Mouse (Mus musculus): Measurements from ENCODE around the gene Kansl1. TPM values are rescaled to one million over a fixed set of nuclear protein-coding genes. Genes with fewer than 3 reads are reported as not detected.

Gene Kansl1
- polyA plus RNA-seq, 1 experiment from 2014 or later = 22.1 TPM

DNA sequence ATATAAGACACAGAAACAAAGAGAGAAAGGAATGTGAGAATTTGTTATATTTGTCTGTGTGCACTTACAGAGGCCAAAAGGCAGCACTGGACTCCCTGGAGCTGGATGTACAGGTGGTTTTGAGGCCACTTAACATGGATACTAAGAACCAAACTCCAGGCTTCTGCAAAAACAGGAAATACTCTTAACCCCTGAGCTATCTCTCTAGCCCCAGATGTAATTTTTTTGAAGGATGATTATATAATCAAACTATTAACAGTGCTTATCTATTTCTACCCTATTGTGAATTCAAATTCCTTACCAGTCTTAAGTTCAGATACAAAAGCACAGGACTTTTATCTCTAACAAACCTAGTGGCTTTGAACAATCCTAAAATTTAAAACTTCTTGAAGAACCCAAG is 32.9 kb downstream of the Kansl1 start:
- Histone ChIP-seq H3K36me3 (no peaks in the 10 kb centered on the region), H3K27me3 (no peaks in the 10 kb centered on the region), H3K4me3 (no peak overlapping the region), H3K27ac (no peak overlapping the region), H3K4me1 (peaks cover 8% of the 10 kb centered on the region), H3K9ac (no peak overlapping the region), H3K4me2 (no peak overlapping the region), H3K9me3 (no peaks in the 10 kb centered on the region)
- ATAC-seq (ENCODE audit: insufficient number of reproducible peaks, low FRiP score, low TSS enrichment, low read depth) = no peak

DNA sequence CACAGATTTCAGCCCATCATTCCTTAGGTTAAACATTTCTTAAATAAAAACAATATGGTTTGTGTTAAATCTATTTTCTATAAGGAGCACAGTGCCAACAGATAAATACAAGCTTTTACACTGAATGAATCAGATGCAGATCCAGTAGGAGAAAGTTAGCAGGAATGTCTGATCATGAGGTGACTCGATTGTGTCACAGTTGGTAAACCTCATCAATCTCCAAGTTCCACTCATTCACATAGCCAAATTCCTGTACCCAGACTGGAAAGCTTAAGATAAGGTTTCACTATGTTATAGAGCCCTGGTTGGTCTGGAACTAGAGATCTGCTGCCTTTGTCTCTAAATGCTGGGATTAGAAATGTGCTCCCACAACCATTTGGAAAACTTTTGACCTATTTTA is 33.5 kb downstream of the Kansl1 start:
- H3K9ac ChIP-seq = no peak overlapping the region
- 52% methylated on average over 1 of the region's 1 CpGs for WGBS
- no peak for ATAC-seq (ENCODE audit: insufficient number of reproducible peaks, low FRiP score, low TSS enrichment, low read depth)
- no peak overlapping the region for H3K4me3 ChIP-seq
- no peaks in the 10 kb centered on the region for H3K27me3 ChIP-seq
- H3K36me3 ChIP-seq = no peaks in the 10 kb centered on the region
- H3K4me1 ChIP-seq = peaks cover 6% of the 10 kb centered on the region
- H3K4me2 ChIP-seq = no peak overlapping the region
- H3K9me3 ChIP-seq = no peaks in the 10 kb centered on the region
- H3K27ac ChIP-seq = no peak overlapping the region

DNA sequence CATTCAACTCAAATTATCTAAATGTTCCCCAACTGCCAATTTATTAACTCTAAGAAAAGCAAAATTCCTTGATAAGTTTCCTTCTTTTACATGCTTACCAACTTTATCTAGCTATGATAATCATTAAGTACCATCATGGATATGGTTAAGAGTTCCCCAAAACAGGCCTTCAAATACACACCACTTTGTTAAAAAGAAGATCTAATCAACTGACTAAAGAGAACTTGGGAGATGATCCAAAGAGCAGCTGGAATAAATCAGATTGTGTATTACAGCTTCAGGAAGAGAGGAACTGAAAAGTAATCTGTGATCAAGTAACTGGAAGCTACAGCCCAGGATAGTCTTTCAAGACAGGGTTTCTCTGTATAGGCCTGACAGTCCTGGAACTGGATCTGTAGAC is 36.4 kb downstream of the Kansl1 start:
- Histone ChIP-seq H3K4me3 (no peak overlapping the region), H3K9ac (no peak overlapping the region), H3K27ac (no peak overlapping the region), H3K4me1 (peaks cover 5% of the 10 kb centered on the region), H3K27me3 (no peaks in the 10 kb centered on the region), H3K9me3 (no peaks in the 10 kb centered on the region), H3K4me2 (no peak overlapping the region), H3K36me3 (no peaks in the 10 kb centered on the region)
- ATAC-seq (ENCODE audit: insufficient number of reproducible peaks, low FRiP score, low TSS enrichment, low read depth) = no peak

DNA sequence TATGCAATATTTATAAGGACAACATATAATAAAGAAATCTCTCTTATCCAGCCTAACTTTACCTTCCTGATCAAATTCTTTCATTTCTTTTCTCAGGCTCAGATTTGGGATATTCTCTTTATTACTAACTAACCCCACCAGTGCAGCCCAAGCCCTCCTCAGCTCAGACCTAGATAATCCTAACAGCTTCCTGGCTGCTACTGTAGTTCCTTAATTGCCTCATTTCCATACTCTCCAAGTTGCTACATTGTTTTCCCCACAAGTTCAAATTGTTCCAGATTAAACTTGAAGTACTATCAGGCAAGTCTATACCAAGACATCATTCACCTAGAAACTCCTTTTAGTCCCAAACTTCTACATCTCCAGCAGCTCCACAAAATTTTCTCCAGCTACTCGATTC is 36.9 kb downstream of the Kansl1 start:
- Histone ChIP-seq H3K9ac (no peak overlapping the region), H3K4me1 (peaks cover 2% of the 10 kb centered on the region; the same call in 1 of the 2 replicates), H3K4me2 (no peak overlapping the region), H3K4me3 (no peak overlapping the region), H3K9me3 (no peaks in the 10 kb centered on the region), H3K27ac (no peak overlapping the region), H3K27me3 (no peaks in the 10 kb centered on the region), H3K36me3 (no peaks in the 10 kb centered on the region)
- WGBS = 87% methylated on average over 1 of the region's 1 CpGs
- ATAC-seq (ENCODE audit: insufficient number of reproducible peaks, low FRiP score, low TSS enrichment, low read depth) = no peak

DNA sequence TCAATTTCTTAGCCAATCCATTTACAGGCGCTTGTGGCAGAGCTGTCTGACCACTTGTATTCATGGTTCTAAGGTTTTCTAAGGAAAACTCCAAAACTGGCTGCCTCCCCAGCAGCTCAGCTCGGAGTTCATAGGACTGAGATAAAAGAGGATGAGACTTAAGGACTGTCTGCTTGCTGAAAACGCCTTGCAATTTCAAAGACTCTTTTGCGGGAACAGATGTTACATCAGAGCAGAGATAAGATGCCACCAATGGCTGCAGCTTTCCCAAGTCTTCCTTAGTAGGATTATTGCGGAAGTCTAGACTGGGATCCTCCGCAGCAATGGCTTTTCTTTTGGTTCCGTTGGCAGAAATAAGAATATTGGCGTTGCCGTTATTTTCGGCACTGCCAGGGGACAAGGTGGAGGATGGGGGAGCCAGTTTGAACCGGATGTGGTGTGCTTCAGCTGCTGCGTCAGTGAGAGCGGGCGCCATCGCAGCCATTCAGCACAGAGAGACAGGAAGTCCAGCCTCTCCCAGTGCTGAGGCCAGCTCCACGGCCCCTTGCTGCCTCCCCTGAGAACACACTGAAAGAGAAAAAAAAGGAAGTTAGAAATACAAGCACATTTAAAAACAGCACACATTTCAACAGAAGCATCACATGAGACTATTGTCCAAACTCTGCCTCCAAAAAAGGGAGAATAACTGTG is 43.8 kb downstream of the Kansl1 start:
- Histone ChIP-seq H3K4me3 (no peak overlapping the region), H3K9me3 (no peaks in the 10 kb centered on the region), H3K27me3 (no peaks in the 10 kb centered on the region), H3K9ac (no peak overlapping the region), H3K27ac (no peak overlapping the region), H3K4me2 (no peak overlapping the region), H3K4me1 (no peaks in the 10 kb centered on the region), H3K36me3 (peaks cover 20% of the 10 kb centered on the region)
- WGBS = 85% methylated on average over 16 of the region's 16 CpGs
- no peak for ATAC-seq (ENCODE audit: insufficient number of reproducible peaks, low FRiP score, low TSS enrichment, low read depth)

DNA sequence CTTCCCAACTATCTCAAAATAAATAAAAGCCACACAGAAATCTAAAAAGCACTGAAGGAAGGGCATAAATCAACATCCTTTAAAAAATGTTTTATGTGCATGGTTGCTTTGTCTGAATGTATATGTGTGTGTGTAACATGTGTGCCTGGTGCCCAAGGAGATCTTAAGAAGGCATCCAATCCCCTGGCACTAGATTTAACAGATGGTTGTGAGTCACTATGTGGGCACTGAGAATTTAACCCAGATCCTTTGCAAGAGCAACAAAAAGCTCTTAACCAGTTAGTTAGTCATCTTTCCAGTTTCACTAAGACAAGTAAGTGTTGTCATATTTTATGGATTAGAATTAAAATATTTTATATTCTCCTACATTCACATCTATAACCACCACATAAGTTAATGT is 56.4 kb downstream of the Kansl1 start:
- H3K4me1 ChIP-seq = no peaks in the 10 kb centered on the region
- H3K36me3 ChIP-seq = peaks cover 25% of the 10 kb centered on the region
- no peaks in the 10 kb centered on the region for H3K9me3 ChIP-seq
- no peak overlapping the region for H3K9ac ChIP-seq
- no peak overlapping the region for H3K4me3 ChIP-seq
- no peak overlapping the region for H3K27ac ChIP-seq
- no peaks in the 10 kb centered on the region for H3K27me3 ChIP-seq
- no peak overlapping the region for H3K4me2 ChIP-seq
- ATAC-seq (ENCODE audit: insufficient number of reproducible peaks, low FRiP score, low TSS enrichment, low read depth) = no peak

DNA sequence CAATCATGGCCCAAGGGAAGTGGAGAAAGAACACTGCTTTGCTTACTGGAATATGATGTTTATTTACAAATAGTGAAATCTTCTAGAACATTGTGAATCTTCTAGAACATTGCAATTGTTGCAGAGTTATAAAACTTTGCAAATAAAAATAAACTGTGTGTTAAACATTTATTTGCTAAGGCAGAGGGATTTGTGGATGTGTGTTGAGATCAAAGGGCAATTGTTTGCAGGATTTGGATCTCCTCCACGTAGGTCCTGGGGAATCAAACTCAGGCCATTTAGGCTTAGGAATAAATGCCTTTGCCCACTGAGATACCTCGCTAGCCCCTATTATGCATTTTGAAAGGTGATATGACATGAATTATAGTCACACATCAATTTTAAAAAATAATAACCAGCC is 61.3 kb downstream of the Kansl1 start:
- no peaks in the 10 kb centered on the region for H3K27me3 ChIP-seq
- H3K9me3 ChIP-seq = no peaks in the 10 kb centered on the region
- no peaks in the 10 kb centered on the region for H3K4me1 ChIP-seq
- ATAC-seq (ENCODE audit: insufficient number of reproducible peaks, low FRiP score, low TSS enrichment, low read depth) = no peak
- H3K27ac ChIP-seq = no peak overlapping the region
- no peak overlapping the region for H3K4me2 ChIP-seq
- H3K9ac ChIP-seq = no peak overlapping the region
- H3K4me3 ChIP-seq = no peak overlapping the region
- WGBS = 61% methylated on average over 2 of the region's 2 CpGs
- H3K36me3 ChIP-seq = peaks cover 15% of the 10 kb centered on the region

DNA sequence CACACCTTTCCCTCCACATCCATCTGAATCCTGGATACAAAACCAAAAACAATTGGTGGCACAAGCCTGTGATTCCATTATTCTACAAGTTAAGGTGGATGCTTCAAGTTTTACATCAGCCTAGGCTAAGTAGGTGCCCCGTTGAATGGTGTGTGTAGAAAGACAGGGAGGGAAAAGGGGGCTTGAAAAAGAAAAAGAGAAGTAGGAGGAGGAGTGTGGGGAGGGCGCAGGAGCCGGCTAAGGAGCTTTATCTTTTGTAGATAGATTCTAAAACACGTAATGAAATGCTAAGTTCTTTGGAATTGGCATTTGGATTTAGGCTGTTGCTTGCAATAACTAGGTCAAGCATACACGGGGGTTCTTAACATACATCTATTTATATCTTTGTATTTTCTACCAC is 67.7 kb downstream of the Kansl1 start:
- no peak overlapping the region for H3K4me2 ChIP-seq
- H3K4me3 ChIP-seq = no peak overlapping the region
- H3K9me3 ChIP-seq = no peaks in the 10 kb centered on the region
- H3K27ac ChIP-seq = no peak overlapping the region
- no peak for ATAC-seq (ENCODE audit: insufficient number of reproducible peaks, low FRiP score, low TSS enrichment, low read depth)
- 78% methylated on average over 5 of the region's 5 CpGs for WGBS
- no peaks in the 10 kb centered on the region; the same call in 1 of the 2 replicates for H3K4me1 ChIP-seq
- peaks cover 8% of the 10 kb centered on the region; the same call in 1 of the 2 replicates for H3K36me3 ChIP-seq
- no peak overlapping the region for H3K9ac ChIP-seq
- no peaks in the 10 kb centered on the region for H3K27me3 ChIP-seq

DNA sequence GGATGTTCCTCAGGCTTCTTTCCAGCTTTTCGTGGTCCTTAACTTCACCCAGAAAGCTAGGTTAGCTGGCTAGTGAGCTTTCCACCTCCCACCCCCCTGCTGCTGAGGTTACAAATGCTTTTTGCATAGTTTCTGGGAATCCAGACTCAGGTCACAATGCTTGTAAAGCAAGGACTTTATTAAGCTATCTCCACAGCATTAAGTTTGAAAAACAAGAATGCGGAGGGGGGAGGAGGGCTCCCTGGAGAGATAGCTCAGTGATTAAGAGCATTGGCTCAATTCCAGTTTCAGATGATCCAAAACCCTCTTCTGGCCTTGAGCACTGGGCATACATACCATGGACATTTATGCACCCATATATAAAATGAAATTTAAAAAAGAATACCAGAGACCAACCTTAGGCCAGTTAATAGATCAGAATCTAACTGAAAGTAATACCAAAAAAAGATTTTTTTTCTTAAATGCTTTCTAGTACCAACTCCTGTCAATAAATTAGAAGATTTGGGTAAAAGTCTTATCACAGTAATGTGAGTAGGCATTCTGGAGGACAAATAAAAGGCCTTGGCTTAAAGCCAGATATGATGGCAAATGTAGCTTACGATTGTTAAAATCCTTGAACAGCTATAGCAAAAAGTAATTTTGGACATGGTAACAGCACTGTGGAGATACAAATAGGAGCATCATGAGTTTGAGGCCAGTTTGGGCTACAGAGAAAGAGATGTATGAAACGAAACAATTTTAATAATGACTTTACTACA is 69.0 kb downstream of the Kansl1 start:
- peaks cover 8% of the 10 kb centered on the region; the same call in 1 of the 2 replicates for H3K36me3 ChIP-seq
- H3K4me3 ChIP-seq = no peak overlapping the region
- no peaks in the 10 kb centered on the region for H3K27me3 ChIP-seq
- H3K9me3 ChIP-seq = no peaks in the 10 kb centered on the region
- H3K9ac ChIP-seq = no peak overlapping the region
- no peak for ATAC-seq (ENCODE audit: insufficient number of reproducible peaks, low FRiP score, low TSS enrichment, low read depth)
- no peaks in the 10 kb centered on the region; the same call in 1 of the 2 replicates for H3K4me1 ChIP-seq
- no peak overlapping the region for H3K4me2 ChIP-seq
- 72% methylated on average over 4 of the region's 4 CpGs for WGBS
- no peak overlapping the region for H3K27ac ChIP-seq

DNA sequence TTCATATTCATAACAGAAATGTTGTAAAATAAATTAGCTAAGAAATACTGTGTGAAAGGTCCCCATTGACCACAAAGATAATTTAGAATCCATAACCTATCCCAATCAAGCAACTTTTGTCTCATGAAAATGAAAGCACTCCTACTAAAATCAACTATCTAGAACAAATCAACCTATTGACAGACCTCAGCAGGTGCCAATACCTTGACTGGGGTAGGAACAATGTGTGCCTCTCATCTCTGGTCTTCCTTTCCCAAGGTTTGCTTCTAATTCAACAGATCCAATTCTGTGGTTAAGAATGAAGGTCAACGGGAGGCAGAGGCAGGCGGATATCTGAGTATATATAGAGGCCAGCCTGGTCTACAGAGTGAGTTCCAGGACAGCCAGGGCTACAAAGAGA is 73.0 kb downstream of the Kansl1 start:
- 97% methylated on average over 2 of the region's 2 CpGs for WGBS
- no peak for ATAC-seq (ENCODE audit: insufficient number of reproducible peaks, low FRiP score, low TSS enrichment, low read depth)

DNA sequence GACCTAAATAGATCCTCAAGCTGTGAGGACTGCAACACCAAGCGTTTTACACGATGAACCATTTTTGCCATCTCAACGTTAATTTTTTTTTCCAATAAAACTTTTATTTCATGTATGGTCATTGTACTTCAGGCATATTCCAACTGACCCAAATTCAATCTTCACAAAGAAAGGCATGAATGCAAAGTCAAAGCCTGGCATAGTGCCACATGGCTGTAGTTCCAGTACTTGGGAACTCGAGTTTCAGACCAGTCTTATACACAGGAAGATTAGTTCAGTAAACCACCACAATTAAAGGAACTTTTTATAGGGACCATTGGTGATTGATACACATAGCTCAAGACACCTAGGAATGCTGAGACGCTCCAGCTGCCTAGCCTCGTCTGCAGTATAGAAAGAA is 75.5 kb downstream of the Kansl1 start:
- H3K4me1 ChIP-seq = no peaks in the 10 kb centered on the region
- H3K27ac ChIP-seq = no peak overlapping the region
- no peaks in the 10 kb centered on the region for H3K27me3 ChIP-seq
- no peak overlapping the region for H3K9ac ChIP-seq
- H3K4me3 ChIP-seq = no peak overlapping the region
- no peaks in the 10 kb centered on the region for H3K9me3 ChIP-seq
- WGBS = 69% methylated on average over 6 of the region's 6 CpGs
- ATAC-seq (ENCODE audit: insufficient number of reproducible peaks, low FRiP score, low TSS enrichment, low read depth) = no peak
- no peaks in the 10 kb centered on the region for H3K36me3 ChIP-seq
- no peak overlapping the region for H3K4me2 ChIP-seq

More for the DNA sequence above, 73.0 kb downstream of the Kansl1 start:
- no peaks in the 10 kb centered on the region for H3K36me3 ChIP-seq
- no peak overlapping the region for H3K27ac ChIP-seq
- H3K27me3 ChIP-seq = no peaks in the 10 kb centered on the region
- H3K9ac ChIP-seq = no peak overlapping the region
- H3K4me1 ChIP-seq = no peaks in the 10 kb centered on the region; the same call in 1 of the 2 replicates
- H3K4me2 ChIP-seq = no peak overlapping the region
- no peaks in the 10 kb centered on the region for H3K9me3 ChIP-seq
- no peak overlapping the region for H3K4me3 ChIP-seq

DNA sequence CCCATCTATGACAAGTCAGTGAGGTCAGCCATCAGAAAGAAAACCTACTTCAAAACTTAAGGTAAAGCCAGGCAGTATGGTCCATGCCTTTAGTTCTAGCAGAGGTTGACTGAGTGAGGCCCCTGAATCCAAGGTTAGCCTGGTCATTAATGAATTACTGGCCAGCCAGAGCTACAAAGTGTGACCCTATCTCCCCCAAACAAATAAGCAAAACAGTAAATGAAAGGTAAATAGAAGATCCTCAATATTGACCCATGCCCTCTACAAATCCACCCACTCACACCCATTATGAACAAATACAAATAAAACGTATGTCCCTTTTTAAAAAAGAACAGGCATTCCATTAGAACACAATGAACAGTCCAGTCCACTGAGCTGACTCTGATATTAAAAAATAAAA is 76.5 kb downstream of the Kansl1 start:
- no peaks in the 10 kb centered on the region for H3K9me3 ChIP-seq
- no peak overlapping the region for H3K4me3 ChIP-seq
- H3K4me1 ChIP-seq = no peaks in the 10 kb centered on the region
- H3K27ac ChIP-seq = no peak overlapping the region
- no peak overlapping the region for H3K4me2 ChIP-seq
- 81% methylated on average over 1 of the region's 1 CpGs for WGBS
- no peaks in the 10 kb centered on the region for H3K27me3 ChIP-seq
- H3K36me3 ChIP-seq = no peaks in the 10 kb centered on the region
- H3K9ac ChIP-seq = no peak overlapping the region
- ATAC-seq (ENCODE audit: insufficient number of reproducible peaks, low FRiP score, low TSS enrichment, low read depth) = no peak

Data from limb, embryonic 15.5 days (tissue).